Mouse (Mus musculus): Measurements from ENCODE around the gene Tm9sf2.
"Not testable (repeated sequence)": the region's sequence is repeated elsewhere in the genome, so short reads cannot be mapped to it uniquely, and the experiment has no call there.

Gene Tm9sf2

DNA sequence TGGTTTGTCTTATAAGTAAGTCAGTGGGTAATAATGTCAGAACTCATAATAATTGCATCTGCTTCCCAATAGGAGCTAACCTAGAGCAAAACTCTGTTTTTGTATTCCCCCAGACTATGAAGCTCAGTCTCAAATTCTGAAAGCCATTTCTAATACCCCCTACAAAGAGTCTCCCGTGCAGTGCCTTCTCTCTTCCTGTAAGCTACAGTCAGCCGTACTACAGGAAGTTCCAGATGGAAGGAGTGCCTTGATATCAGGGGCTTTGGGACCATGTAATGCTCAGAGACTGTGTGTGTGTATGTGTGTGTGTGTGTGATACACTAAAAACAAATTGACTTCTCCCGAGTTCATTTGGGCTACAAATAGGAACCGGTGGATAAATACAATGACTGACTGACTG, 7.3 kb upstream of the Tm9sf2 start:
- no peak for DNase-seq (ENCODE audit: low spot score)

DNA sequence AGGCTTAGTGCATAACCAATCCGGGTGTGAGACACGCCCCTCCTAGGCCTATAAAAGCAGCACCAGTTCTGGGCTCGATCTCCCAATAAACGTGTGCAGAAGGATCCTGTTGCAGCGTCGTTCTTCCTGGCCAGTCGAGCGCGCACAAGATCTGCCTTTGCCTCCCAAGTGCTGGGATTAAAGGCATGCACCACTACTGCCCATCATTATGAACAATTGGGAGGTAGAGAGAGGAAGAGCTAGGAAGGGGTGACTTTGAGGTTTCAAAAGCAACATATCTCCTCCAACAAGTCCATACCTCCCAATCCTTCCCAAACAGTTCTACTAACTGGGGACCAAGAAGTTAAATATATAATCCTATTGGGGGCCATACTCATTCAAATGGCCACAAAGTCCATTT, 4.9 kb upstream of the Tm9sf2 start:
- not testable (repeated sequence) for DNase-seq (ENCODE audit: low spot score)

DNA sequence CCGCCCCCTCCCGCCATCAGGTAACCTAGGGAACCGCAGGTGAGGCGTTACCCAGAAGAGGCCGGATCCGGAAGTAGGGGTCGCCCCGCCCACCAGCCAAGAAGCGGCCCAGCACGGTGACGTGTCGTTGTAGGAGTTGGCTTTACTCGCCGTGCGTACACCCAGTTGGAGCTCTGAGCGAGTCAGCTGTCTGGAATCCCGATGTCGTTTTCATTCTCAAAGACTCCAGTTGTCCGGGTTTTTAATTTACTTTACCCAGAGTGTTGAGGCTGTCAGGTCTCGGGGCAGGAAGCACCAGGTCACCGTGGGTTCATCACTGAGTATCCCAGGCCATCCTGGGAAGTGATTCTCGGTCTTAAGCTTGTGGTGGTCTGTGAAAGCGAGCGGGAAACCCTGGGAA, 2.0 kb upstream of the Tm9sf2 start:
- peak; percentile 97 for DNase-seq (ENCODE audit: low spot score)

DNA sequence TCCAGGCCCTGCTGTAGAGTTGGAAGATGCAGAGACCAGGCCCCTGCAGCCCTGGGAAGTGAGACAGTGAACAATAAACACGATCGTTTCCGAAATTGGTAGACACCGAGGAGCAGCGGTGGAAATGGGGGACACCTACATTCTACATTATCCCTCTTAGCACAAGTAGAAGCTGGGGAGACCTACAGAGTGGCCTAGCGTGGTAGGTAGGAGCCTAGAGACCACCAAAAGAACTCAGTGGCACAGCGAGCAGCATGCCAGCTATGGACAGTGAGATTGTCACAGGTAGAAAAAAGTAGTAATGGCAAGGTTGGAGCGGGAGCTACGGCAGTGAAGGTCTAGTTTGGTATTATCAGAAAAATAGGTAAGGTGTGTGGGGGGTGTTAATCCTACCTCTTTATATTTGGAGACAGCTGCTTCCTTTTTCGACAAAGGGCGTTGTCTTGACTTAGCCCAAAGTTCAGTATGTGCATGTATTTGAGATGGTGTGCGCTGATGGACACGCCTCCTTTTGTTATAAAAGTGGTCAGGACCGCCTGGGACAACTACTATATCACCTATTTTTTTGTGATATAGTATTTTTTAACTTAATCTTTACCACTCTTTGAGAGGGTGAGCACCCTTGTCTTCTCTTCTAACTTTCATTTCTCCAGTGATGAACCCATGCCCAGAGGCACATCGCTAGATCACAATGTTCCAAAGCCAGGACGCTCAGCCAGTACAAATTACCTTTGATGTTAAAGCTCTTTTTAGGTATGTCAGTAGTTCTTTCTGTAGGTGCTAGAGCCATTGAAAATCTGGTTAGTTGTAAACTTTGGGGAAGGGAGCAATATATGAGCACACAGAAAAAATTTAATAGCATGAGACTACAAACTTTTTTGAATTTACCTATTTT, 1.2 kb upstream of the Tm9sf2 start:
- DNase-seq (ENCODE audit: low spot score) = no peak

DNA sequence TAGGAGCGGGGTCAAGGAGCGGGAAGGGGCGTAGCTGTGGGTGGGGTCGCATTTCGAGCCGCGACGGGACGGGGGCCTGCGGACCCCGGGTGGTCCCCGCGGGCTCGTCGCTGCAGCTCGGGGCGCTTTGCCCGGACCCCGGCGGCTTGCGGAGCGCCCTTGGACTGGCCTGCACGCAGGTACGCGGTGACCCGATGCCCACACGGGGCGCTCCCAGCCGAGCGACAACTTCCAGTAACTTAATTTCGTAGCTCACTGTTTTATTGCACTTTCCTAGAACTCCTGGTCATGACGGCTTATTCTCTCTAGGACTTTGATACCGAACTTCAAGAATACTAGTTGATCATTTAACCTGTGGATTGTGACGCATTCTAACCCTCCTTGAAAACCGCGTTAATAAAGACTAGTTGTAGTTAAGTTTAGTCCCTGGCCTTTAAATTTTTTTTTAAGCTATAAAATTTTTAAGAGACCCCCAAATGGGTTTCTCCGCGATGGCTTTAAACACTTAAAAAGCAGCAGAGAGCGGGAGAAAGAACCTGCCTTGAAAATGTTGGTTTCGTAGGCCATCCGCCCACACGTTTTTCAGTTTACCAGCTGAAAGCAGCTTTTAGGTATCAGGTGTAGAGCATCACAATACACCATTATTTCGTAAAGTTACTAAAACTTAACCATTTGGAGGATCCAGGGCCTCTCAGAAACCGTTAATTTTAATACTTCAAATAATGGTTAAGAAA, 810 bp downstream of the Tm9sf2 start:
- no peak for DNase-seq (ENCODE audit: low spot score)

DNA sequence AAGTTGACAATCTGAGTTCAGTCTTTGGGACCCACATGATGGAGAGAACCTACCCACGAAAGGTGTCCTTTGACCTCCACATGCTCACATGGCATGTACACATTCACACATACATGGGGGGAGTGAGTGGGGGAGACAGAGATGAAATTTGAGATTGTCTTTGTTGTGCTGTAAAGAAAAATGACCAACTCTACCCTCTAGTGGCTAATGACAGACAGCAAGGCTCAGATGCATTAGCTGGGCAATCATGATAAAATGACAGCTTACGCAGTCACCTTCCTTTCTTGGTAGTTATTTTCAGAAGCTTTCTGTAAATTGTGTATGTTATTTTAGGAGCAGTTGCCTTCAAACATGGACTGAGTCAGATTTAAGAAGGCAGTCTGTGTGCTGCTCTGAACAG, 4.8 kb downstream of the Tm9sf2 start:
- no peak for DNase-seq (ENCODE audit: low spot score)

DNA sequence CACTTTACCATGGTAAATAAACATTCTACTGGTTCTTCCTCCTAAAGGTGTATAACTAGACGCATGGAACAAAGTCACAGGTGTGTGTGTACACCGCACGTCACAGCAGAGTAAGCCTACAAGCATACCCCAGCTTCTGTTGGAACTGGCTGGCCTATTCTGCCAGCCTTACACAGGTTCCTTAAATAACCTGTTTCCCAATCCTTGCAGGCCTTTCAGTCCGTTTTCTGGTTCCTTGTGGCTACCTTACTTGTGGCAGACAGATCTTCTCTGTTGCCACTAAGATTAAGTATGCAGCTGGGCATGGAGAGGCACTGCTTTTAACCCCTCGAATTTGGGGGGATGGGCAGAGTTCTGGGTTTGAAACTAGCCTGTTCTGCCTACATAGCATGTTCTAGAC, 5.5 kb downstream of the Tm9sf2 start:
- DNase-seq (ENCODE audit: low spot score) = no peak

DNA sequence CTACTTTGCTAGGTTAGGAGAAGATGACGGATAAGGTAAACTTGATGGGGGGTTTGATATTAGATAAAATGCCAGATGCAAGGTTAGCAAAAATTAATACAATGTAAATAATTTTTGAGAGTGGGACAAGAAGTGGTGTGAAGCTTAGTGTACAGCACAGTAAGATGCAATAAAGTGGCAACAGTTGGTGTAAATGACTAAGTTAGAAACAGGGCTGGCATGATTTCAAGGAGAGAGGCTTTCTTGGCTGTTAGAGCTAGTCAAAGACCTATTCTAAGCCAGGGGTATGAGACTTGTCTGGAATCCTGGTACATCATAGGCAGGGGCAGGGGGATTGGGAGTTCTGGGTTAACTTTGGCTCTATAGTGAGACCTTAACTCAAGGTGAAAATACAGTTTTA, 9.4 kb downstream of the Tm9sf2 start:
- no peak for DNase-seq (ENCODE audit: low spot score)

DNA sequence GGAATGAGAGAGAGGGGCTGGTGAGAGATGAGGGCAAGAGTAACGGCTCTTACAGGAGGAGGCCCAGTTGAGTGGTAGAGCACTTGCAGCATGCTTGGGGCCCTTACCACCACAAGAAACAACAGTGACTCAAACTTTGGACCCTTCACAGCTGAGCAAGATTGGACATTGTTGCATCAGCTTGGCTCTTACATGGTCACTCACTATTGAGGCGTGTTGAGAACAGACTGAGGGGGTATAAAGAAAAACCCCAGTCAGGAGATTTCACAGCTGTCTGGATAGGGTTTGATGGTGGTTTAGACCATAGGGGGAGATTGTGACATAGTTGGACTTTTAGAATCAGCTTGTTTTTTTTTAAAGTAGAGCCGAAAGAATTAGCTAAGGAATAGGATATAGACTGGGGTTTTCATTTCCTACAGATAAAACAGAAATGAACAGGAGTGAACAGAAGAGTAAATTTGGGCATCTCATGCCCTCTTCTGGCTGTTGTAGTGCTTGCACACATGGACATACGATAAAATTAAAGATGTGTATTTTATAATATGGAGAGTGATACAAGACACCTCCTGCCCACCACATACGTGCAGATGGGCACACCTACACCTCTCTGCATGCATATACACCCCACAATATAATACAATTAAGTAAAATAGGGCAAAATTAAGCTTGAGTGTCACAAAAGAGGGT, 23.4 kb downstream of the Tm9sf2 start:
- DNase-seq (ENCODE audit: low spot score) = no peak

DNA sequence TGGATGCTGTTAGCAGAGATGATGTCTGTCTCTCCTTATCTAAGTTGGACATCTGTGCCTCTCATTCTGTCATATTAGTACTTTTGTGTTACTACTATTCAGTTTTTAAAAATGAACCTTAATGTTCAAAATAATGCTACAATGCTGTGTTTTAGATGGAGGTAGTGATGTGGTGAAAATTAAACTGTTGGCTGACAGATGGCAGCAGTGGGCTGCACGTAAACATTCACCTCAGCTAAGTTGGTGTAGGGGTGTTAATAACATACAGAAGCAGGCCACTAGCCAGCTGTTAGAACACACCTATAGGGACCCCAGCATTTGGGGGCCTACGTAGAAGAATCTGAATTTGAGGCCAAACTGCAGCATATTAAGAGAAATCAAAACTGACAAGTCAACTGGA, 24.8 kb downstream of the Tm9sf2 start:
- no peak for DNase-seq (ENCODE audit: low spot score)

DNA sequence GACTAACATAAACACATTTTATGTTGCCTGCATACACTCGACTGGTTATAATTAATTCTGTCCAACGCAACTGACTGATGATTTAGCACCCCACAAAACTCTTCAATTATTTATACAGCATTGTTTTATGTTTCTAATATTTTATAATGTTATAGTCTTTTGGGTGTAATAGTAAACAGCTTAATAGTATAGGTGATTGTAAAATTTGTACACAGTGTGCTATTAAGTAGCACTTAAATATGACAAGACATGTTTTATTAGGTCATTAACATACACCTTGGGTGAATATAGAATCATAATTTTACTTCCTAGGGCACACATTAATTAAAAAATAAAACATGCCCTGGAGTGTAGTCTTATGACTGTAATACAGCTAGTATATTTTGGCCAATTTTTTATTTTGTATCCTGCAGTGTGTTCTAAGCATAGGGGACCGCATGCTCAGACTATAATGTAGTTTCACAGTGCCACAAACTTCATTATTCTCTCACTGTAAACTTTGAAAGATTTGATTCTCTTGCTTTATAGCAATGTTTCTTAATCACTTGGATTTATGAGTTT, 29.6 kb downstream of the Tm9sf2 start:
- no peak for DNase-seq (ENCODE audit: low spot score)

DNA sequence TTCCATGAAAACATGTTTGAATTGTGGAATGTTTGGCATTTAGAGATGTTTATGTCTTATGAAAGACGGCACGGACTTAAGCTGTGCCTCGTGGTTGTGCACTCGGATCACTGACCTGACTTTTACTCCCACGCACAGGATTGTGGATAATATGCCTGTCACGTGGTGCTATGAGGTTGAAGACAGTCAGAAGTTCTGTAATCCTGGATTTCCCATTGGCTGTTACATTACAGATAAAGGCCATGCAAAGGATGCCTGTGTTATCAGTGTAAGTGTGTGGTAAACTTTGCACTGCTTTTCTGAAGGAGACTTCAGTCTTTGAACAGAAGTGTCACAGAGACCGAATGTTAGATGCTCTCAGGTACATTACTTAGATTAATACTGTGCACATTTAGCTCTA, 30.4 kb downstream of the Tm9sf2 start:
- DNase-seq (ENCODE audit: low spot score) = no peak

DNA sequence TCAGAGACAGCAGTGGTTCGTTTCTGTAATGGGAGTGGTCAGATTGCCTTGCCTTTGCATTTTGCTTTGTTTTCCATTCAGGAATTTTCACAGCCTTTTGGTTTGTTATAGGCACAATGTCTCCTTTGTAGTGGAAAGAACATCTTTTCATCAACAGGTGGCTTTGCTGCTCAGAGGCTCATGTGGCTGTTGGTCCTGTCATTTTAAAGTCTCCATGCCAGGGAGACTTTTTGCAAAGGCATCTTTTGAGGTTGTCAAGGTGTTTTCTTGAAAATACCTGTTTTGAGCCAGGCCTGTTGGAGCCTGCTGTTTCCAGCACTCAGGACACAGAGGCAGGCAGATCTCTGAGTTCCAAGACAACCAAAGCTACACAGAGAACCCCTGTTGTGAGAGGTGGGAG, 33.3 kb downstream of the Tm9sf2 start:
- no peak for DNase-seq (ENCODE audit: low spot score)

DNA sequence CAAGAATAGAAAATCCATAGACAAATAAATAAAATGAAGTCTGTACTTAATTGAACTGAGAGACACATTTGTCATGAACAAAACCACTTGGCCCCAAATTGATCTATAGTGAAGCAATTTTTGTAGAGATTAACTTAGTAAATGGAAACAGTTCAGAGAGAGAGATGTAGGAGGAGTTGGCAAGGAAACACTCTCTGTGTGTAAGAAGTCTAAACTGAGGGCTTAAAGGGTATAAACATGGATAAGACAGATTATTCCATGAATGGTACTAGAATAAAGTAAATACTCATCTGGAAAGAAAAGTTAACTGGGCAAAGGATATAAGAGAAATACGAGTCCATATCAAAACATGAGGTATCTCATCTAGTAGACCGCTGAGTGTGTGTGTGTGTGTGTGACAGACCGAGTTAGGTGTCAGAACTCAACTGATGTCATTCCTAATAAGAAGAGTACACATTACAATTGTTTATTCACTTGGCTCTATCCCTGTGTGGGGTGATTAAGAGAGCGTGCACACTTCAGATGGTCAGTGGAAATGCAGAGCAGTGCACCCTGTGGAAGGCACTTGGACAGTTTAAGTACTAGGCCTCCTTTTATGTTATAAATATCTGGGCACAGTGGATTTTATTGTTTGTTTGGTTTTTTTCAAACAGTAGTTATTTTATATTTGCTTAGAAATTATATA, 36.9 kb downstream of the Tm9sf2 start:
- DNase-seq (ENCODE audit: low spot score) = no peak

DNA sequence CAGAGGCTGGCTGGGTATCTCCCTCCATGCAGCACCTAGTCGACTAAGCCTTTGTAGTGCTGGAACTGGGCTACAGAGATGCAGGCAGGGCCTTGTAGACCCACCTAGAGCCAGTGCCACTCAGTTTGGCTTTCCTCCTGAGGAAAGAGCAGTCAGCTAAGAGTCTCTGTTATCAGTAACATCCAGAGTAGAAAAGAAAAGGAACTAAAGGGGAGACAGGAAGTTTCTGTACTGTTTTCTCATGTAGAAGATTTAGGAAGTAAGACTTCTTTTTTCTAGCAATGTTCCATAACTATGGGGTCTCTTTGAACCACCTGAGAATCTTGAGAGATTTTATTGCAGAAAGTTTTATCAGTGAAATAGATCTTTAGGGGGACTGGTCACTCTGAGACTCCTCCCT, 38.5 kb downstream of the Tm9sf2 start:
- DNase-seq (ENCODE audit: low spot score) = no peak

DNA sequence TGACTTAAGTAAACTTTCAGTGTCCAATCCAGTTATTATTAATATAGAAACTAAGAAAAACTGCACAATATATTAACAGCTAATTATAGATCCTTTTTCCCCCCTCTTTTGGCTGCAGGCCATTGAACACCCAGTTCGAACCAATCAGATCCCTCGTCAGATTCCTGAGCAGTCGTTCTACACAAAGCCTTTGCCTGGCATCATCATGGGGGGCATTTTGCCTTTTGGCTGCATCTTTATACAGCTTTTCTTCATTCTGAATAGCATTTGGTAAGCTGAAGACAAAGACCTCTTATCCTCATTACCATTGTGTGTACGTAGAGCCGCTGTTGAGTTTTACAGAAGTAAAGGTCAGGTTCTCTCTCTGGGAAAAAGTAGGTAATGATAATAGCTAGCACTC, 43.8 kb downstream of the Tm9sf2 start:
- no peak for DNase-seq (ENCODE audit: low spot score)

DNA sequence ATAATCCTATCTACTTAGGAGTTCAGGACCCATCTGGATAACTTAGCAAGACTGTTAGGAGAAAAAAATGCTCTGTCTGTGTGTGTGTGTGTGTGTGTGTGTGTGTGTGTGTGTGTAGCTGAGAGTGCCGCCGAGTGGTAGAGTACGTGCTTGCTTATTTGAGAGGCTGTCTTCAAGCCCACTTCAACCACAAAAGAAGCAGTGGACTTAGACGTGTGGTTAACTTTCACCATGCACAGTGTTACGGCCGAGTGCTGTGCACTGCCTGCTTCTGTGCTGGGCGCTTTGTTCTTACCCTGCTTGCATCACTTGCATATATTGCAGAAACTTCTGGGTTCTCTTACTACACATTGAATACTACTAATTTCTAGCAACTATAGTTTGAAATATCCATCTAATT, 50.9 kb downstream of the Tm9sf2 start:
- DNase-seq (ENCODE audit: low spot score) = no peak

DNA sequence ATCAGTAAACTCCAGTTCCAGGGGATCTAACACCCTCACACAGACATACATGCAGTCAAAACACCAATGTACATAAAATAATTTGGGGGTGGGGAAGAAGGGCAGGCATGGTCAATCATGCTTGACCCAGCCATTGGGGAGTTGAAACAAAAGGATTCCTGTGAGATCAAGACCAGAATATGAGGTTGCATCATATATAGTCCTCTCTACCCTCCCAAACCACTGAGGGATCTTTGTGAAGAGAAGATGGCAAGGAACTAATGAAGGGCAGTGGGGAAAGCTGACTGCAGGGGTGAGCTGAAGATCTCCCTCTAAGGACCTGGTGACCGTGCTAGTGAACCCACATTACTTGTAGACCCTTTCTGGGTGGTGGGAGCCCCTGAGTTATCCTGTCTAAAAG, 54.1 kb downstream of the Tm9sf2 start:
- DNase-seq (ENCODE audit: low spot score) = no peak

DNA sequence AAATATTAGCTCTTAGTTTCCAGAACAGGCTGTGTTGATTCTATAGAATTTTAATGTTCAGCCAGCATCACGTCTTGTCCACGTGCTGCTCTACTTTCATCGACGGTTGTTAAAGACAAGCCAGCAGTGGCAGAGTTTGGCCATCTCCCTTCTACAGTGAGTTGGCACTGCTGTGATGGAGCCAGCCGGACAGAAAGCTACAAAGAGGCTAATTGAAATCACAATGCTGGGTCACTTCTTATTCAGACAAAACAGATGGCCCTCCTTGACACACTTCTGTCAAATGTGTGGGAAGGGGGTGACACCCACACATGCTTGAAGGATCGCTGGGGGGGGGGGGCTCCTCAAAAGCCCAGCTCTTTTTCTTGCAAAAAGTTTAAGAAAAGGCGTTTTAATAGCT, 62.1 kb downstream of the Tm9sf2 start:
- DNase-seq (ENCODE audit: low spot score) = no peak

DNA sequence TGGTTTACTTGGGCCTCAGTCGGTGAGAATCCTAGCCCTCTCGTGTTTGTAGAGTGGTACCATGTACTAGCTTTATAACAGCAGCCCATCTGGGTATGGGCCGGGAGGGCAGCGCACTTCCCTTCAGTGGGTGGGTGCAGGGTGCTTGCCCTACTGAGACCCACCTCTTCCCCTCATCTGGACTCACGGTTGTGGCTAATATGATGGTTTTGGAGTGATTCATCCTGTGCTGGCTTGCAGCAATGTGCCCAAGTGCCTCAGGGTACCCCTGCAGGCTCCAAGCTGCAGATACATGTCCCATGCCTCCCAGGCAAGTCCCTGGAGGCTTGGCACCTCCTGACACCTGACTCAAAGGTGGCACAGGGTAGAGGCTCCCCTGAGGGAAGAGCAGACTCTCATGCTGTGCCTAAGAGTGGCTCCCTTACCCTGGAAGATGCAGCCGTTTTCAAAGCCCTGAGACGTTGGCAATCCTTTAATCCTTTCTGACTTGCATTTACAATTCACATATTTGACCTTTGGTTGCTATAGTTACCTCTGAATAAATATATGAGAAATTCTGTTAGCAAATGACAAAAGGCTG, 63.5 kb downstream of the Tm9sf2 start:
- no peak for DNase-seq (ENCODE audit: low spot score)

DNA sequence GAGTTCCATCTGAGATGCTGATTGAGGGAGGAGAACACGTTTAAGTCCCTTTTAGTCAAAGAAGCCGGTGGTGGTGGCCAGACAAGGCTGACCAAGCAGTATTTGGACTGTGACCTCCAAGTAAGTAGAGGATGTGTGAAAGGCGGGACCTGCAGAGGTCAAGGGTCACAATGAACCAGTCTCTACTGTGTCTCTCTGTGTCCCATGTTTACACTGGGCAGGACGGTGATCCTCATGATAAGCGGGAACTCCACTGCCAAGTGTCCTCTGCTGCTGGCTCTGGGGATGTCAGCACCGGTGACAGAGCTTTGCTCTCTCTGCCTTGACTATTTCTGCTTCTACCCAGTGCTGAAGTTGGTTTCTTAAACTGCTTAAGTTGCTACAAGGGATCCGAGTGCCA, 64.2 kb downstream of the Tm9sf2 start:
- DNase-seq (ENCODE audit: low spot score) = no peak

Measured in lung, postnatal 25 days (tissue).